Mouse (Mus musculus): Measurements from ENCODE around the gene Crygf. TPM values are rescaled to one million over a fixed set of nuclear protein-coding genes. Genes with fewer than 3 reads are reported as not detected.
"Not testable (repeated sequence)": the region's sequence is repeated elsewhere in the genome, so short reads cannot be mapped to it uniquely, and the experiment has no call there.

Crygf gene
- total RNA-seq (2015) (not detected in 2 replicates), total RNA-seq (2017) (not detected in 2 replicates)

DNA sequence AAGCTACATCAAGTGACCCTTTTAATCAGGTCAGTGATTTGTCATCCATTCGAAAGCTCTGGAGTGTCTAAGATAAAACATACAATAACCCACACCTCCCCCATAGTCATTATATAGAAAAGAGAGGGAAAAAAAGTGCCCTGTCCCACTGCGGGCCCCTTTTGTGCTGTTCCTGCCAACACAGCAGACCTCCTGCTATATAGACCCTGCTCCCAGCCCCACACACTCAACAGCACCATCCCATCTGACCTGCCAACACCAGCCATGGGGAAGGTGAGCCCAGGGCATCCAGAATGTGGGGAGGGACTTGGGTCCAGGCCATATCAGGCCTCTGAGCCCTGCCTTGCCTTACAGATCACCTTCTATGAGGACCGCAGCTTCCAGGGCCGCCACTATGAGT is at the start of gene Crygf:
Crygf (plus strand) TSS at position 227 of the 400 bp plus-strand sequence.
- no peak for ATAC-seq (ENCODE audit: poor library complexity, severe bottlenecking)

DNA sequence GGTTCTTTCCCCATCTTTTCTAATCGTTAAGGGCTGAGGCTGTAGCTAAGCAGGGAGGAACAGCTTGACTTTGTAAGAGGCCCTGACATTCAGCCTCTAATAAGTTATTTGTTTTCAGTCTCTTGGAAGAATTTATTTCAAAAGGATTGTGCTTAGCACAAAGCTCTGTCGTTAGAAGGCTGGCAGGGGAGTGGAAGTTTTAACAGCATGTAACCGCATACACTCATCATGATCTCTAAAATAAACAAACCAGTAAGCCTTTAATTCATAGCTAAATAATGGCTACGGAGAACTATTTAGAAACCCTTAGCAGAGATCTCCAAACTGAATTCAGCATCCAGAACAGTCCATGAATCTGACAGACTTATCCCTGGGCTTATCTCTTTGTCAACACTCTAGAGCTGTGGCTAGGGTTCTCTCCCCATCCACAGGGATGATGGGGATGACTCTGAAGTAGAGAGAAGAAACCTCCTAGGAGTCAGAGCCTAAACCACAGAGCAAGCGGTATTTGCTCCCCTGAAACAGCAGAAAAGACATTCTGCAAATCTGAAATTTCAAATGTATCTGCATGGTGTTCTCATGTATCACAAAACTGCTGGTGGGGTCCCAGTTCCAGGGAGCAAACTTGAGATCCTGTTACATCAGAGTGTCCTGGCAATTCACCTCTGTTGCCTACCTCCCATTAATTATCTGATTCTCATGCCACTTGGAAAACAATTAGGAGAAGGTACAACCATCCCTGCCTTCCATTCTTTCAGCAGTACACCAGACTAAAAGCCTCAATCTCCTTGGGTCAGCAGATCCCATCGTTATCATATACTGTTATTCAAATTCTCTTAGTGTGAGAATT is 734 bp upstream of the Crygf start:
- ATAC-seq (ENCODE audit: poor library complexity, severe bottlenecking), result no peak

DNA sequence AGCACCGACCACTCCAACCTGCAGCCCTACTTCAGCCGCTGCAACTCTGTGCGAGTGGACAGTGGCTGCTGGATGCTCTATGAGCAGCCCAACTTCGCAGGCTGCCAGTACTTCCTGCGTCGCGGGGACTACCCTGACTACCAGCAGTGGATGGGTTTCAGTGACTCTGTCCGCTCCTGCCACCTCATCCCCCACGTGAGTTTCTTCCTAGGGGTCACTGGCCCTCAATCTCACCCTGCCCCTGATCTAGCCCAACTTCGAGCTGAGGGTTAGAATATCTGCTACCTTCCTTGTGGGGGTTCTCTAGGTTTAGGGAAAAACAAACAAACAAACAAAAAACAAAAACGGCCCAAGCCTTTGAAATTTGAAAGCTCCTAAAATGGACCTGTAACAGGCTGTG is 376 bp downstream of the Crygf start:
- ATAC-seq (ENCODE audit: poor library complexity, severe bottlenecking), result not testable (repeated sequence)

DNA sequence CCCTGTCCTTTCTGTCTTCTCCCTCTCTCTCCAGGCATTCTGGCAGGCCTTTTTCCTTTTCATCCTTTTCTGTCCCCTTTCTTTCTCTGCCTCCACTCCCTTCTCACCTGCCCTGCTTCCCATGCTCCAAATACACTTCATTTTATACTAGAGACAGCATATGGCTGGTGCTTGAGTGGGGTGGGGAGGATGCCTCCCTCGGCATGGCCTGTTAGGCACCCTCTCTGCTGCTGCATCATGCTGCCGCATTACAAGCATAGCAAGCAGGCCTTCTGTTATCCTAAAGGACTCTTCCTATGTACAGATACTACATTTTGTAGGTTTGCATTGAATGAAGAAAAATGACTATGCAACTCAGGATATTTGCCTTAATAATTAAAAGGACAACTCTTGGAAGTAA is 3.7 kb downstream of the Crygf start:
- ATAC-seq (ENCODE audit: poor library complexity, severe bottlenecking), result no peak

DNA sequence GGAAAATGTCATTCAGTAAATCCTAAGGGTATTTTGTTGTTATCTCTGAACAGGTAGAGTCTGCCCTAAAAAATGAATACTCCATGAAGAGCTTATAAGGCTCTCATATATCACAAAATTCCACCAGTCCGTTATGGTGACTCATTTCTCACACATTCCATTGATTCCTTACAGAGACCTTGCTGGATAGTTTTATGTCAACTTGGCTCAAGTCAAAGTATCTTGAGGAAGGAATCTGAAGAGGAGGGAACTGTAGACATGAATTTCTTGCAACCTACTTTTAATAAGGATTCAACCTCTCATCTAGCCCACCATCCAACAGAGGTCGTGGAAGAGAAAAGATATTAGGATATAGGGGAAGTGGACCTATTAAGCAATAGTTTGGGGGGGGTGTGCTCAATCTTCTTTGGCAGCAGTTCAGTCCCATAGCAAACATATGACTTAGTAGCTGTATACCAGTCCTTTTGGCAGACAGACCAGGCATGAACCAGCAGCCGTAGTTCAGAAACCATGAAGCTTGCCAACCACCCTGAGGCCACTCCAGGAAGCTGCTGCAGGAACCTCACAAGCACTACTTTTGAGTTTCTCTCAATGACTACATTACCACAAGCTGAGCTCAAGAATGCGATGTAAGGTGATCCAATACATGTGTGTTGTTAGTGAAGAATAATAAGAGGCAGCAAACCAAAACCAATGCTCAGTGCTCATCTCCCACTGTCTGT is 5.9 kb downstream of the Crygf start:
- no peak for ATAC-seq (ENCODE audit: poor library complexity, severe bottlenecking)

Other genes with a start within 250 kb of the Crygf start
- gene Map2, start 248.8 kb downstream of the Crygf start, total RNA-seq (2015), result 0.07 TPM in 1 of 2 replicates, not detected in the other
- gene Map2, start 248.8 kb downstream of the Crygf start, total RNA-seq (2017), result not detected in 2 replicates

Data from megakaryocyte, adult 5-6 weeks (primary cell).